Mouse (Mus musculus) cerebellum, adult 2 months (tissue): ENCODE measurements at regions not wholly inside any gene's neighbourhood (a gene's known extent, or its start where the extent isn't known, plus 50 kb on each side); places are given as distances from the start of the nearest gene placed in this dataset.

Experiments
- DNase-seq, 2 experiments: peaks; one replicate each; pipeline ENCODE4 v3.0.0; 2021
- H3K27ac ChIP-seq: fragments of 200-500 bp; 2 replicates; pipeline ENCODE4 v1.5.1; 2012; ENCODE audit warnings: low read length, control low read depth, inconsistent platforms; ENCODE audit not compliant: insufficient read depth
- H3K27me3 ChIP-seq: fragments of 200-500 bp; 2 replicates; pipeline ENCODE4 v1.6.1; 2012; ENCODE audit warnings: inconsistent platforms, mild to moderate bottlenecking, low read length, moderate library complexity; ENCODE audit not compliant: control insufficient read depth, insufficient read depth
- H3K4me1 ChIP-seq: fragments of 200-500 bp; 2 replicates; pipeline ENCODE4 v1.6.1; 2011; ENCODE audit warnings: low read length; ENCODE audit not compliant: control insufficient read depth, insufficient read depth
- H3K4me3 ChIP-seq: fragments of 200-500 bp; replicated peaks from 2 replicates; pipeline ENCODE3; 2011; ENCODE audit warnings: mild to moderate bottlenecking, low read depth, low read length, control low read depth; ENCODE audit not compliant: insufficient read depth
- CTCF ChIP-seq: fragments of 200-500 bp; IDR thresholded peaks from 2 replicates; pipeline ENCODE4 v1.5.1; 2011; ENCODE audit warnings: low read depth, mild to moderate bottlenecking, control low read depth, low read length, moderate library complexity, borderline replicate concordance; ENCODE audit not compliant: insufficient read depth
- POLR2A ChIP-seq: fragments of 200-500 bp; IDR thresholded peaks from 2 replicates; pipeline ENCODE4 v1.6.1; 2011; ENCODE audit warnings: low read length, control low read depth, borderline replicate concordance; ENCODE audit not compliant: insufficient read depth
- WGBS: fragments of 180-500 bp; shearing (Covaris S2); methylation state at CpG from one replicate; pipeline ENCODE4 v1.1.7; 2018; 5-methylcytosine and 5-hydroxymethylcytosine counted together

DNA sequence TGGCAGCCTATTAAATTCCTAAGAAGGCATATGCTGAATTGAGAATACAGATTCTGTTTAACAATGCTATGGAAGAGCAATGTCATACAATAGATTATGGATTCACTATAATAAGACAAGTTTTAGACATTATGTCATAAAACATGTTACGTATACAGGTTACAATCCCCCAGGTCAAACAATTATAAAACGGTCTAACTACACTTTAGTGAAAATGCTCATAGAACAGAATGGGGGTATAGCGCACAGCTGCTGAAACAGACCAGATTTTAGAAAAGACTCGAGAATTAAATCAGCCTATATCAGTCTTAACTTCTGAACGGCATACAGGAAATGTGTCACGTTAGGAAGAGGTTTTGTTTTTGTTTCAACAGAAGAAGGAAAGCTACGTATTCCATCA lies 660.5 kb upstream of the Sel1l start:
- no peak overlapping the region for H3K27ac ChIP-seq
- 93% methylated on average over 7 of the region's 7 CpGs for WGBS
- DNase-seq, result no peak
- H3K4me3 ChIP-seq, result no peak overlapping the region
- no peaks in the 10 kb centered on the region for H3K27me3 ChIP-seq
- 0 out of 2 replicates have a peak, but pooled peaks cover 3% of the 10 kb centered on the region for H3K4me1 ChIP-seq
- TF ChIP-seq POLR2A (no peak), CTCF (no peak)

DNA sequence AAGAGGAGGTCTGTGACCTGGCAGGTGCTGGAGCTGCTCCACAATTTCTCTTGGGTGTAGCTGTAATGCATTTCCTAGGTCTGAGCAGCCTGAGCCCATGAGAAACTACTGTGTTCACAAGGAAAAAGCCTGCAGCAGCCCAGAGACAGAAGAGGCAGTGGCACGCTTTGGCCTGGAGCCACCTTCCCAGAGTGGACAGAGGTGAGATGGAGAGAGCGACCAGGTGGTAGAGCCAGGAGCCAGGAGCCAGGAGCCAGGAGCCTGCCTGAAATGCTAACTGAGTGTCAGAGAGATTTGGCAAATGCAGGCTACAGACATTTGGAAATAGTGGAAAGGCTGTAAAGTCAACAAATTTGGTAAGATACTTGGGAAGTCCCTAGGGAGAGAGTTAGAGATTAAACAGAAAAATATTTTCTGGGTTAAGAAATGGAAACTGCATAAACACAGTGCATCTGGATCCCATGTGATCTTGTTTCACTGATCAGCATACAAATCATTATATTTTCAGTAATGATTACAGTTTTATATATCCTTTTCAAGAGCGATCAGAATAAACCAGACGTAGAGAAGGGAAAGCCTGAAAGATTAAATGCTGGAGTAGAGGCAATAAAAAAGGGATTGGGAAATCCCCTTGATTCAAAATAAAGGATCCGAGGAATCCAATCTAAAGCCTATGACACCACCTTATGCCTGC lies 660.0 kb upstream of the Sel1l start:
- TF ChIP-seq POLR2A, result no peak
- TF ChIP-seq CTCF, result no peak

DNA sequence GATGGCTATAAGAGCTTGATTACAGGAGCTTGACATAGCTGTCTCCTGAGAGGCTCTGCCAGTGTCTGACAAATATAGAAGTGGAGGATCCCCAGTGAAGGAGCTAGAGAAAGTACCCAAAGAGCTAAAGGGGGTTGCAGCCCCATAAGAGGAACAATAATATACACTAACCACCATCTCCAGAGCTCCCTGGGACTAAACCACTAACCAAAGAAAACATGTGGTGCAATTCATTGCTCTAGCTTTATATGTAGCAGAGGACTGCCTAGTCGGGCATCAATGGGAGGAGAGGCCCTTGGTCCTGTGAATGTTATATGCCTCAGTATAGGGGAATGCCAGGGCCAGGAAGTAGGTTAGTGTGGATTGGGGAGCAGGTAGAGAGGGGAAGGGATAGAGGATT lies 635.0 kb upstream of the Sel1l start:
- Histone ChIP-seq H3K4me3 (no peak overlapping the region), H3K4me1 (no peaks in the 10 kb centered on the region), H3K27ac (no peak overlapping the region), H3K27me3 (no peaks in the 10 kb centered on the region)
- 72% methylated on average over 1 of the region's 1 CpGs for WGBS
- DNase-seq, result no peak
- TF ChIP-seq CTCF (no peak), POLR2A (no peak)

More for the DNA sequence above, 660.0 kb upstream of the Sel1l start:
- no peak overlapping the region for H3K4me3 ChIP-seq
- 0 out of 2 replicates have a peak, but pooled peaks cover 3% of the 10 kb centered on the region for H3K4me1 ChIP-seq
- no peaks in the 10 kb centered on the region for H3K27me3 ChIP-seq
- peak; percentile 61 to 73 for DNase-seq
- WGBS, result 53% methylated on average over 5 of the region's 5 CpGs
- no peak overlapping the region for H3K27ac ChIP-seq

DNA sequence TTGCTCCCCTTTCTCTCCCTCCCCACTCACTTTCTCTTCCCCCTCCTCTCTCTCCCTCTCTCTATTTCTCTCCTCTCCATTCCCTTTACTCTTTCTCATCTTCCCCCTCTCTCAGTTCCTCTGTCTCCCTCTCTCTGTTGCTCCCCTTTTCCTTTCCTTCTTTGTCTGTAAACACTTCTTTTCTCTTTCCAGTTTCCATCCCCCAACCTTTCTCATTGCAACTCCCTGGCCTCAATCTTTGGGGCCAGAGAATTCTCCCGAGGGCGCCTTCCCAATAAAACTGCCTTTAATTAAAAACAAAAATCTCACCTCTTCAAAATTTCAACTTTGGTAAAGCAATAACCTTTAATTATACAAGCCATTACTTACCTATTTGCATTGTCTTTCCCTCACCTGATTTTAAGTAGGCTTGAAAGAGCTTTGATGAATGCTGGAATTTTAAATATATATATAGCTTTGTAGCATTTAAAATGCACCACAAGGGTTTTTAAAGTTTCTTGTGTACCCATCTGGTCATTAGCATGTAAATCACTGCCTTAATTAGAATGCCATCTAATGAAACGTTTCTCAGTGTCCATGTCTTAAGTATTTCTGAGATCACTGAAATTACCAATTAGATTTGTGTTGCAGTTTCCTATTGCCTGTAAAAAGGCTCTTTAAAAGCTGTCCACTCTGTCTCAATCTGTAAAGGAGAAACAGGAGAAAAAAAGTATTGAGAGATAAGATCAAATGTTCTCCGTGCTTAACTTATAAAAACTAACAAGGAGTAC lies 625.5 kb upstream of the Sel1l start:
- H3K4me3 ChIP-seq, result no peak overlapping the region
- H3K27ac ChIP-seq, result no peak overlapping the region
- TF ChIP-seq POLR2A, result no peak
- TF ChIP-seq CTCF, result no peak
- H3K4me1 ChIP-seq, result no peaks in the 10 kb centered on the region
- 62% methylated on average over 4 of the region's 4 CpGs for WGBS
- no peak for DNase-seq
- no peaks in the 10 kb centered on the region for H3K27me3 ChIP-seq

DNA sequence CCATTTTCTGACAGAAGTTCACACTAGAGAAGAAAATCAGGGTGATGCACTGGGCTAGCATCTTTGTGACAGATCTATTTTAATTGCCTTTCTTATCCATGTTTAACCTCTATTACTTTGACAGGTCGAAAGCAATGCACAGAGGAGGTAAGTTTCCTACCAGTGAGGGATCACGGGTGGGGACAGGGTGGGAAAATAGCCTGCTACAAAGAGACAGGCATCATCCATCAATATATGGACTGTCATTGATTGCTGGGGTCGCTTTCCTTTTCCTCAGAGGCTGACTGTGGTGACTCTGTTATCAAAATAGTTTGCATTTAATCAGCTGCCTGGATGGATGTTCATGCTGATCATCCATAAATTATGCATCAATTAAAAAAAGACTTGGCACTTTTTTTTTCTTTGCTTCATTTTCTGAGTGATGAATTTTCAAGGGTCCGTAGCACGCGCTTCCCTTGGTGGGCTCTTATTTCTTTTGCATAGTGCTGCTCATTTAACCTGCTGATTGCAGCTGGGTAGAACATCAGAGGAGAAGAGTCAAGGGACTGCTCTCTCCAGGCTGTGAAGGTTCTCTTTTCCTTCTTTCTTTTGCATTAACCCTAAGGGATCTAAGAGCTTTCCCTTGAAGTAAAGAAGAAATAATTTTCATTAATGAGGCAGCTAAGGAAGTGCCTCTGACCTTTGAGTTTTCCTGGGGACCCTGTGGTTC lies 602.3 kb upstream of the Sel1l start:
- DNase-seq, result no peak
- Histone ChIP-seq H3K4me1 (no peaks in the 10 kb centered on the region), H3K4me3 (no peak overlapping the region), H3K27ac (no peak overlapping the region), H3K27me3 (no peaks in the 10 kb centered on the region)
- 73% methylated on average over 6 of the region's 6 CpGs for WGBS
- TF ChIP-seq POLR2A (no peak), CTCF (no peak)

DNA sequence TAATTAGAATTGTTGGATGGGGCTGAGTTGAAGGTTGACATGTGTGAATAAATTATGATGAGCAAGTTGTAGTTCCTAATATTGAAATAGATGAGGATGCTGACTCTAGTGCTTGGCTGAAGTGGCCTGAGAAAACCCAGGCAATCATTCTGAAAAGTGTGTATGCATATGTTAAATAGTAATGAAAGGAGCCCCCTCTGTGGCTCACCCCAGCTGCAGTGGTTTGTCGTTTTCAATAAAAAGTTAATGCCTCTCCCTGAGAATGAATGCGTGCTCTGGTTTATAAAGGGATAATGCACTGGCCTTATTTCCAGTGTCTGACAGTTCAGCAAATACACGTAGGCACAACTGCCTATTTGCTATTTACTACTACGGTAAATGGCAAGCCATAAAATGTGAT lies 569.5 kb upstream of the Sel1l start:
- DNase-seq, result no peak
- TF ChIP-seq CTCF (no peak), POLR2A (no peak)
- no peak overlapping the region for H3K27ac ChIP-seq
- no peaks in the 10 kb centered on the region for H3K27me3 ChIP-seq
- H3K4me1 ChIP-seq, result no peaks in the 10 kb centered on the region
- no peak overlapping the region for H3K4me3 ChIP-seq
- 73% methylated on average over 4 of the region's 4 CpGs for WGBS

DNA sequence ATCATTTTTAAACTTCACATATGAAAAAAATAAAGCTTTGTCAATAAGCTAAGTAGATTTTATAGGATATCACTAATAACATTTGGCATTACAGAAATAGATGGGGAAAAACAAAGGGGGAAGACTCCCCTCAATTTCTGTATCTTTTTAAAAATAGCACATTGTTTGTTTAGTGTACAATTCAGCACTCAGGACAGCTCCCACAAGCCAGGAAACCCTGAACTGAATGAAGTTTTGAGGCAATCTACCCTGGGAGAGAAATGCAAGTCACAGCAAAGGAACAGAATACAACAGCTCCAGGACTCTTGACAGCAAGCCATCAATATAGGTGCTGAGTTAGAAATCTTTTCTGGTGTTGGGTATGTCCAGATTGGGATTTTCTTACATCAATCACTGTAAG lies 556.5 kb upstream of the Sel1l start:
- Histone ChIP-seq H3K27ac (no peak overlapping the region), H3K27me3 (no peaks in the 10 kb centered on the region), H3K4me3 (no peak overlapping the region), H3K4me1 (no peaks in the 10 kb centered on the region)
- TF ChIP-seq CTCF, result no peak
- TF ChIP-seq POLR2A, result no peak
- no peak for DNase-seq
